Comparison of ENCODE assay signal across 7 mouse cellular contexts in genomic region chr13:111788882-111789281, GRCm38 (mm10). TPM values are rescaled to one million over a fixed set of nuclear protein-coding genes. Genes with fewer than 3 reads are reported as not detected.
A peak's percentile ranks its signal among the peaks of the same experiment; 100 is the strongest.
DNase-seq lines count a peak whose midpoint lies in the region; ATAC-seq and TF ChIP-seq lines count a peak whose summit lies in the region.

No protein-coding gene starts in this region.

- DNase-seq in kidney, adult 2 months: no peak
- DNase-seq in kidney, adult 8-10 months: no peak
- no peak for DNase-seq in embryonic facial prominence, embryonic 14.5 days (ENCODE audit: low spot score)
- no peak for DNase-seq in liver, postnatal 0 days
- no peak for DNase-seq in ovary, postnatal 14 days (ENCODE audit: low spot score)

- no peak overlapping the region for H3K9ac ChIP-seq in embryonic facial prominence, embryonic 14.5 days (ENCODE audit: low read depth, low read length)
- peak overlapping the region; percentile 39 for H3K9ac ChIP-seq in liver, postnatal 0 days (replicated peaks)

- H3K4me1 ChIP-seq in kidney, adult 2 months (ENCODE audit: control insufficient read depth, insufficient read depth, low read length): peaks cover 33% of the 10 kb centered on the region
- H3K4me1 ChIP-seq in bone marrow macrophage, adult 2 months (ENCODE audit: control insufficient read depth, insufficient read depth, low read length): peaks cover 57% of the 10 kb centered on the region
- peaks cover 42% of the 10 kb centered on the region for H3K4me1 ChIP-seq in embryonic facial prominence, embryonic 14.5 days (ENCODE audit: control insufficient read depth, insufficient read depth, low read length)
- H3K4me1 ChIP-seq in liver, postnatal 0 days (ENCODE audit: insufficient read depth): peaks cover 45% of the 10 kb centered on the region

- TF ChIP-seq EP300 in liver, postnatal 0 days (IDR thresholded peaks at IDR 0.05; ENCODE audit: low read depth): no peak

- ATAC-seq in embryonic facial prominence, embryonic 14.5 days (ENCODE audit: low read depth): no peak
- no peak; the same call in 1 of the 2 replicates for ATAC-seq in liver, postnatal 0 days
- ATAC-seq in frontal cortex, adult (ENCODE audit: low TSS enrichment): no peak

- no peak overlapping the region for H3K4me3 ChIP-seq in kidney, adult 2 months (ENCODE audit: insufficient read depth, low read depth, low read length)
- no peak overlapping the region for H3K4me3 ChIP-seq in bone marrow macrophage, adult 2 months (ENCODE audit: insufficient read depth, low read length)
- no peak overlapping the region for H3K4me3 ChIP-seq in embryonic facial prominence, embryonic 14.5 days (ENCODE audit: low read depth, low read length)
- H3K4me3 ChIP-seq in liver, postnatal 0 days (ENCODE audit: low read depth, low read length): no peak overlapping the region

- H3K27me3 ChIP-seq in kidney, adult 2 months (replicated peaks; ENCODE audit: control insufficient read depth, insufficient read depth, low read length): no peaks in the 10 kb centered on the region
- H3K27me3 ChIP-seq in embryonic facial prominence, embryonic 14.5 days (replicated peaks; ENCODE audit: control insufficient read depth, insufficient read depth, low read length): no peaks in the 10 kb centered on the region
- no peaks in the 10 kb centered on the region for H3K27me3 ChIP-seq in liver, postnatal 0 days (ENCODE audit: insufficient read depth, low read length)

- no peaks in the 10 kb centered on the region for H3K36me3 ChIP-seq in kidney, adult 2 months (ENCODE audit: control insufficient read depth, insufficient read depth, low read length)
- H3K36me3 ChIP-seq in embryonic facial prominence, embryonic 14.5 days (ENCODE audit: control insufficient read depth, insufficient read depth, low read length): no peaks in the 10 kb centered on the region
- H3K36me3 ChIP-seq in liver, postnatal 0 days (replicated peaks; ENCODE audit: insufficient read depth, low read length): peaks cover 4% of the 10 kb centered on the region

- TF ChIP-seq CTCF in kidney, adult 2 months (conservative IDR thresholded peaks at IDR 0.05; ENCODE audit: insufficient read depth, insufficient read length, low read depth, low read length): 0 out of 2 replicates have a peak, but pooled peaks have one; percentile 7
- TF ChIP-seq CTCF in bone marrow macrophage, adult 2 months (IDR thresholded peaks at IDR 0.05; ENCODE audit: low read depth, low read length): no peak
- no peak for TF ChIP-seq CTCF in liver, postnatal 0 days (IDR thresholded peaks at IDR 0.05; ENCODE audit: low read depth)

- H3K9me3 ChIP-seq in embryonic facial prominence, embryonic 14.5 days (ENCODE audit: control insufficient read depth, low read length): no peaks in the 10 kb centered on the region
- no peaks in the 10 kb centered on the region for H3K9me3 ChIP-seq in liver, postnatal 0 days (ENCODE audit: low read length)

- 0 out of 2 replicates have a peak overlapping the region, but pooled peaks have one; percentile 21 for H3K4me2 ChIP-seq in embryonic facial prominence, embryonic 14.5 days (ENCODE audit: low read depth, low read length)
- H3K4me2 ChIP-seq in liver, postnatal 0 days (ENCODE audit: low read depth, low read length): peak overlapping the region; percentile 54

- H3K27ac ChIP-seq in kidney, adult 2 months (ENCODE audit: insufficient read depth, low read depth, low read length): peak overlapping the region; percentile 7
- H3K27ac ChIP-seq in bone marrow macrophage, adult 2 months (ENCODE audit: insufficient read depth, low read depth, low read length): peak overlapping the region; percentile 35
- H3K27ac ChIP-seq in embryonic facial prominence, embryonic 14.5 days (replicated peaks; ENCODE audit: low read depth, low read length): peak overlapping the region; percentile 15; the same call in 1 of the 2 replicates
- H3K27ac ChIP-seq in liver, postnatal 0 days (ENCODE audit: low read depth): peak overlapping the region; percentile 20; the same call in 1 of the 2 replicates

- WGBS in kidney, adult 2 months: 18% methylated on average over 9 of the region's 9 CpGs
- WGBS in embryonic facial prominence, embryonic 14.5 days: 57% methylated on average over 9 of the region's 9 CpGs
- WGBS in liver, postnatal 0 days (ENCODE audit: insufficient replicate concordance): 73% methylated on average over 9 of the region's 9 CpGs

- no peak for TF ChIP-seq POLR2A in kidney, adult 2 months (IDR thresholded peaks at IDR 0.05; ENCODE audit: low read depth, low read length)
- no peak for TF ChIP-seq POLR2A in bone marrow macrophage, adult 2 months (IDR thresholded peaks at IDR 0.05; ENCODE audit: borderline replicate concordance, low read depth, low read length)

RNA-seq across cellular contexts. Expression of gene Map3k1, which starts 19.9 kb away (rescaled TPM):
- polyA plus RNA-seq in kidney, adult 2 months (2012; rRNA removed): 16.6 and 17.8 TPM in 2 replicates
- 58.7 and 61.5 TPM in 2 replicates for polyA plus RNA-seq in bone marrow macrophage, adult 2 months (2012; ENCODE audit: insufficient read depth, insufficient read length, missing spikeins)
- polyA plus RNA-seq in embryonic facial prominence, embryonic 14.5 days (2014; fragmentation: Nextera tagmentation; extraction: Ambion mirVana): 17.7 TPM in 2 replicates
- polyA plus RNA-seq in liver, postnatal 0 days (2015; fragmentation: Nextera tagmentation; extraction: Ambion mirVana): 10.8 and 11.5 TPM in 2 replicates
